Mouse (Mus musculus) forebrain, embryonic 16.5 days (tissue): Measurements from ENCODE around the gene Pip5kl1. TPM values are rescaled to one million over a fixed set of nuclear protein-coding genes. Genes with fewer than 3 reads are reported as not detected.

Experiments
- ATAC-seq: fragments of 200-750 bp; cut with Nextera tagmentation; 2 replicates; pipeline ENCODE4 v1.8.0; 2017; ENCODE audit warnings: mild to moderate bottlenecking, moderate library complexity
- H3K27ac ChIP-seq: fragments of 300-500 bp; sonication (generic); 2 replicates; pipeline ENCODE4 v1.5.1; 2014; ENCODE audit warnings: low read length, control low read depth
- H3K27me3 ChIP-seq: fragments of 300-500 bp; sonication (generic); replicated peaks from 2 replicates; pipeline ENCODE4 v1.6.1; 2014; ENCODE audit warnings: low read length; ENCODE audit not compliant: control insufficient read depth, insufficient read depth
- H3K36me3 ChIP-seq: fragments of 300-500 bp; sonication (generic); 2 replicates; pipeline ENCODE4 v1.6.1; 2014; ENCODE audit not compliant: control insufficient read depth, insufficient read depth
- H3K4me1 ChIP-seq: fragments of 300-500 bp; sonication (generic); replicated peaks from 2 replicates; pipeline ENCODE4 v1.6.1; 2014; ENCODE audit warnings: low read length; ENCODE audit not compliant: control insufficient read depth, insufficient read depth
- H3K4me2 ChIP-seq: fragments of 300-500 bp; sonication (generic); 2 replicates; pipeline ENCODE4 v1.6.1; 2014; ENCODE audit warnings: mild to moderate bottlenecking, low read length, control low read depth
- H3K4me3 ChIP-seq: fragments of 300-500 bp; sonication (generic); replicated peaks from 2 replicates; pipeline ENCODE4 v1.5.1; 2014; ENCODE audit warnings: mild to moderate bottlenecking, low read length, control low read depth
- H3K9ac ChIP-seq: fragments of 300-500 bp; sonication (generic); replicated peaks from 2 replicates; pipeline ENCODE4 v1.6.1; 2014; ENCODE audit warnings: low read depth, low read length, control low read depth
- H3K9me3 ChIP-seq: fragments of 300-500 bp; sonication (generic); 2 replicates; pipeline ENCODE4 v1.6.1; 2016; ENCODE audit warnings: low read length; ENCODE audit not compliant: control insufficient read depth
- WGBS: fragments of 180-500 bp; shearing (Covaris S2); extraction: QIAGEN DNeasy Blood & Tissue Kit; methylation state at CpG from one replicate; pipeline ENCODE4 v1.1.7; 2014; 5-methylcytosine and 5-hydroxymethylcytosine counted together
- polyA plus RNA-seq: library from polyadenylated mRNA; unstranded; fragments of >200 nt; fragmentation: Nextera tagmentation; extraction: Ambion mirVana; gene quantifications from 2 replicates; pipeline ENCODE4 v1.2.1, GENCODE M21; 2015

The Pip5kl1 gene
- polyA plus RNA-seq, 1 experiment from 2014 or later = 6.8 TPM

GRCm38 (mm10) chr2:32591249-32591648 is 16.7 kb downstream of the Pip5kl1 start:
- H3K4me3 ChIP-seq = no peak overlapping the region
- peaks cover 26% of the 10 kb centered on the region for H3K4me1 ChIP-seq
- H3K9me3 ChIP-seq = no peaks in the 10 kb centered on the region
- H3K4me2 ChIP-seq = no peak overlapping the region
- H3K36me3 ChIP-seq = no peaks in the 10 kb centered on the region
- no peak overlapping the region for H3K9ac ChIP-seq
- H3K27me3 ChIP-seq = no peaks in the 10 kb centered on the region
- WGBS = 83% methylated on average over 6 of the region's 6 CpGs
- H3K27ac ChIP-seq = no peak overlapping the region
- no peak for ATAC-seq

GRCm38 (mm10) chr2:32596725-32597124 is 22.1 kb downstream of the Pip5kl1 start:
- Histone ChIP-seq H3K9me3 (no peaks in the 10 kb centered on the region), H3K27me3 (no peaks in the 10 kb centered on the region), H3K4me3 (no peak overlapping the region), H3K36me3 (no peaks in the 10 kb centered on the region), H3K27ac (no peak overlapping the region), H3K4me2 (no peak overlapping the region), H3K9ac (no peak overlapping the region), H3K4me1 (peaks cover 4% of the 10 kb centered on the region; the same call in 1 of the 2 replicates)
- WGBS = 65% methylated on average over 13 of the region's 13 CpGs
- ATAC-seq = 0 out of 2 replicates have a peak, but pooled peaks have one; percentile 26

DNA sequence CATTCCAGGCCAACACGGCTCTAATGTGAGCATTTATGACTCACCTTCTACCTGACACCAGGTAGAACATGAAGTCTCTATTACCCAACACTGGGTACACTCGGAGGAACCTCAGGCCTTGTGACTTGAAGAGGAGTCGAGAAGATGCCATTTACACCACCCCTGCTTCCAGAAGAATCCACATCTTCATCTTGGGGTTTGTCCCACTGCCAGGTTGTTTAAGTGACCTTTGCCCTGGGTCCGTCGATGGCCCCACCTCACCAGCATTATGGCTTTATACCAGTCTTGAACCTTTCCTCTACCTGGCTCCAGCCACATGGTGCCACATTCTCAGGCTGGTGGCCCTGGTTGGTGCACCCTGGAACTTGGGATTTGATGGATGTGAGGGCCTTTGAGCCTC is 22.7 kb downstream of the Pip5kl1 start:
- no peak overlapping the region for H3K4me2 ChIP-seq
- H3K36me3 ChIP-seq = no peaks in the 10 kb centered on the region
- H3K4me3 ChIP-seq = no peak overlapping the region
- no peak overlapping the region for H3K9ac ChIP-seq
- H3K9me3 ChIP-seq = no peaks in the 10 kb centered on the region
- no peak overlapping the region for H3K27ac ChIP-seq
- no peak for ATAC-seq
- 93% methylated on average over 5 of the region's 5 CpGs for WGBS
- H3K4me1 ChIP-seq = peaks cover 5% of the 10 kb centered on the region
- no peaks in the 10 kb centered on the region for H3K27me3 ChIP-seq

DNA sequence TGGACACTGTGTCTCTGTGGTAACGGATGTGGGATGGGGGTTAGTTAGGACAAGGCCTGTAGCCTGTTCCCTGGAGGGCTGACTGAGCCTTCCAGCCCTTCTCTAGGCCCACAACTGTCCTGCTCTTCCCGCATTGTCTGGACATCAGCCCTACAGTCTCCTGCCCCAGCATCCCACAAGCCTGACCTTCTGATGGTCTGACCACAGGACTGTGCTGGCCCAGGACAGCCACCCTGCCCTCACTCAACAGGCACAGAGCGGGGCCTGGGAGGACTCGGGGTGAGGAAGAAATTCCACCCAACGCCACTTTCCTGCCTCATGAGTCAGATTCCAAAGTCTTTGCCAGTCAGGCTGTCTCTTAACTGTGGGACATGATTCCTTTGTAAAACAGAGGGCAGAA is 23.1 kb downstream of the Pip5kl1 start:
- Histone ChIP-seq H3K4me3 (no peak overlapping the region), H3K4me2 (no peak overlapping the region), H3K4me1 (peaks cover 10% of the 10 kb centered on the region), H3K36me3 (no peaks in the 10 kb centered on the region), H3K27me3 (no peaks in the 10 kb centered on the region), H3K9ac (no peak overlapping the region), H3K9me3 (no peaks in the 10 kb centered on the region), H3K27ac (no peak overlapping the region)
- ATAC-seq = no peak
- WGBS = 90% methylated on average over 5 of the region's 5 CpGs

DNA sequence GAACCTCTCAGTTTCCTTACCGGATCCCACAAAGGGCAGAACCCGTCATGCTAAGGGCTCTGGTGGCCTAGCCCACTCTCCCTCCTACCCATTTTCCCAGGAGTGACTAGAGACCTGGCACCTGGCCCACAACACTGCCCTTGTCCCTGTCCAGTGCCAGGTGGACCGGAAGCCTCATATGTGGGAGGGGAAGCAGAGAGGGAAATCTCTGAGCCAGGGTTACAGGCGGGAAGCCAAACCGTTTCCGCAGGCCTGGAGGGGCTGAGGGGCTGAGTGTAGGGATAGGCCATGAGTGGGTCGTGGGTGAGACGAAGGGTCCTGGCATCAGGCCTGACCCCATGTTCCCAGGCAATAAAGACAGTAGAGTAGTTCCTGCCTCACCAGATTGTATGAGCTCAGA is 23.9 kb downstream of the Pip5kl1 start:
- no peaks in the 10 kb centered on the region for H3K27me3 ChIP-seq
- H3K4me1 ChIP-seq = peaks cover 10% of the 10 kb centered on the region
- 84% methylated on average over 8 of the region's 8 CpGs for WGBS
- no peak overlapping the region for H3K27ac ChIP-seq
- ATAC-seq = no peak
- no peak overlapping the region for H3K4me2 ChIP-seq
- no peaks in the 10 kb centered on the region for H3K36me3 ChIP-seq
- no peak overlapping the region for H3K4me3 ChIP-seq
- no peak overlapping the region for H3K9ac ChIP-seq
- no peaks in the 10 kb centered on the region for H3K9me3 ChIP-seq

DNA sequence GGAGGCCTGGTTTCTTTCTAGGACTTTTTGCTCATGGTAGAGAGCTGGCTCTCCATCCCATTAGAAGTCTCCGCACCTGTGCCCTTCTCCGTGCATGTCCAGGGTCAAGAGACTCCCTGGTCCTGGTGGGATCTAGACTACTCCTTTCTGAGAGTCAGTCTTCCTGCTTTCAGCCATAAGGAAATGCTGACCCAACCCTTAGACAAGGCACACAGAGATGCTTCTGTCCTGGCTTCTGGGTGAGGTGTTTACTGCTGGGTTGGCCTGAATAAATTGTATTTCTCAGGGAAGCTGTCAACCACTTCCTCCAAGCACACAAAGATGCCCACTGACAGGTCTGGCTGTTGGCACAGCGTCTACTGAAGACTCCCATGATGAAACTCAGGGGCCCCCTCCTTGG is 24.8 kb downstream of the Pip5kl1 start, which contains the start of gene St6galnac6:
Gene St6galnac6, plus strand, starts transcription at position 301 of the 400 bp plus-strand sequence.
- no peak within 1 kb of the TSS for H3K4me3 ChIP-seq
- no peak within 1 kb of the TSS for H3K9ac ChIP-seq
- WGBS = 88% methylated on average over 3 of the region's 3 CpGs
- ATAC-seq = no peak
- H3K4me2 ChIP-seq = no peak within 1 kb of the TSS
- H3K4me1 ChIP-seq = peaks cover 10% of the 10 kb centered on the region
- H3K36me3 ChIP-seq = no peaks in the 10 kb centered on the region
- H3K27me3 ChIP-seq = no peaks in the 10 kb centered on the region
- H3K9me3 ChIP-seq = no peaks in the 10 kb centered on the region
- no peak within 1 kb of the TSS for H3K27ac ChIP-seq

GRCm38 (mm10) chr2:32601417-32602065 is 26.9 kb downstream of the Pip5kl1 start:
- Histone ChIP-seq H3K27ac (no peak overlapping the region), H3K4me1 (peaks cover 10% of the 10 kb centered on the region), H3K9ac (no peak overlapping the region), H3K27me3 (no peaks in the 10 kb centered on the region), H3K36me3 (no peaks in the 10 kb centered on the region), H3K4me2 (no peak overlapping the region), H3K9me3 (no peaks in the 10 kb centered on the region), H3K4me3 (no peak overlapping the region)
- 35% methylated on average over 8 of the region's 8 CpGs for WGBS
- no peak for ATAC-seq

DNA sequence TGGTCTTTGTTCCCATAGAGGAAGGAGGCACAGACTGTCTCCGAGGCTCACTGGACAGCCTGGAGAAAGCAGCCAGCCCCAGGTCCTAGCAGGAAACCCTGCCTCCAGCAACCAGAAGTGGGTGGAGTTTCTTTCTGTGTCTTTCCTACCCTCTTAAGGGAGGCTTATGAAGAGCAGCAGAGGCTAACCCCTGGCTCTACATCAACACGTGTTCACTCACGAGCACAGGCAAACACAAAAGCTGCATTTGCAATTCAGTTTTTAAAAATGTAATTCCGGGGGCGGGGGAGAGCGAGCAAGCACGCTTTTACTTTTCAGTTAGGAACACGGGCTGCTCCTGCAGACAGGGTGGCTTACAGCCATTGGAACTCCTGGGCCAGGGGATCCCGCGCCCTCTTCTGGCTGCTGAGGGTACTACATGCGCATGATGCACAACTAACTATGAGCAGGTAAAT is 28.0 kb downstream of the Pip5kl1 start:
- H3K27ac ChIP-seq = no peak overlapping the region
- H3K36me3 ChIP-seq = no peaks in the 10 kb centered on the region
- H3K27me3 ChIP-seq = 0 out of 2 replicates have a peak, but pooled peaks cover 2% of the 10 kb centered on the region
- H3K4me3 ChIP-seq = peak overlapping the region; percentile 31
- 0% methylated on average over 11 of the region's 11 CpGs for WGBS
- H3K9me3 ChIP-seq = no peaks in the 10 kb centered on the region
- H3K4me1 ChIP-seq = peaks cover 9% of the 10 kb centered on the region
- H3K4me2 ChIP-seq = peak overlapping the region; percentile 47
- H3K9ac ChIP-seq = no peak overlapping the region
- ATAC-seq = no peak

GRCm38 (mm10) chr2:32604631-32605030 is 30.0 kb downstream of the Pip5kl1 start:
- Histone ChIP-seq H3K4me1 (peaks cover 18% of the 10 kb centered on the region), H3K4me2 (no peak overlapping the region), H3K27ac (no peak overlapping the region), H3K9me3 (no peaks in the 10 kb centered on the region), H3K4me3 (no peak overlapping the region), H3K36me3 (no peaks in the 10 kb centered on the region), H3K27me3 (0 out of 2 replicates have a peak, but pooled peaks cover 2% of the 10 kb centered on the region), H3K9ac (no peak overlapping the region)
- 58% methylated on average over 10 of the region's 10 CpGs for WGBS
- ATAC-seq = no peak
